Mouse (Mus musculus) liver, embryonic 12.5 days (tissue): ENCODE data around the gene Mettl11b. TPM values are rescaled to one million over a fixed set of nuclear protein-coding genes. Genes with fewer than 3 reads are reported as not detected.

ENCODE experiments used
- ATAC-seq: fragments of 200-750 bp; cut with Nextera tagmentation; 2 replicates; pipeline ENCODE4 v1.8.0; 2017; ENCODE audit warnings: moderate number of reproducible peaks, mild to moderate bottlenecking, moderate library complexity
- H3K27ac ChIP-seq: fragments of 300-500 bp; sonication (generic); 2 replicates; pipeline ENCODE4 v1.5.1; 2016; ENCODE audit warnings: mild to moderate bottlenecking
- H3K27me3 ChIP-seq: fragments of 300-500 bp; sonication (generic); replicated peaks from 2 replicates; pipeline ENCODE4 v1.6.1; 2016; ENCODE audit warnings: mild to moderate bottlenecking, moderate library complexity
- H3K36me3 ChIP-seq: fragments of 300-500 bp; sonication (generic); 2 replicates; pipeline ENCODE4 v1.6.1; 2016; ENCODE audit warnings: mild to moderate bottlenecking, moderate library complexity
- H3K4me1 ChIP-seq: fragments of 300-500 bp; sonication (generic); 2 replicates; pipeline ENCODE4 v1.6.1; 2016
- H3K4me2 ChIP-seq: fragments of 300-500 bp; sonication (generic); 2 replicates; pipeline ENCODE4 v1.6.1; 2016; ENCODE audit warnings: mild to moderate bottlenecking, moderate library complexity
- H3K4me3 ChIP-seq: fragments of 300-500 bp; sonication (generic); 2 replicates; pipeline ENCODE4 v1.5.1; 2016; ENCODE audit warnings: mild to moderate bottlenecking, moderate library complexity
- H3K9ac ChIP-seq: fragments of 300-500 bp; sonication (generic); 2 replicates; pipeline ENCODE4 v1.6.1; 2016; ENCODE audit warnings: mild to moderate bottlenecking, moderate library complexity
- H3K9me3 ChIP-seq: fragments of 300-500 bp; sonication (generic); replicated peaks from 2 replicates; pipeline ENCODE4 v1.6.1; 2016; ENCODE audit warnings: mild to moderate bottlenecking, moderate library complexity
- WGBS: fragments of 180-500 bp; shearing (Covaris S2); methylation state at CpG from one replicate; pipeline ENCODE4 v1.1.7; 2016; ENCODE audit not compliant: insufficient replicate concordance; 5-methylcytosine and 5-hydroxymethylcytosine counted together
- polyA plus RNA-seq: library from polyadenylated mRNA; unstranded; fragments of >200 nt; fragmentation: Nextera tagmentation; extraction: Ambion mirVana; gene quantifications from 2 replicates; pipeline ENCODE4 v1.2.1, GENCODE M21; 2016

Gene Mettl11b
- polyA plus RNA-seq, 1 experiment from 2014 or later: not detected

- H3K4me2 ChIP-seq: no peak overlapping the region
- no peaks in the 10 kb centered on the region for H3K36me3 ChIP-seq
- H3K27ac ChIP-seq: no peak overlapping the region
These were observed 42.0 kb downstream of the Mettl11b start for GRCm38 (mm10) chr1:163682935-163683430.

DNA sequence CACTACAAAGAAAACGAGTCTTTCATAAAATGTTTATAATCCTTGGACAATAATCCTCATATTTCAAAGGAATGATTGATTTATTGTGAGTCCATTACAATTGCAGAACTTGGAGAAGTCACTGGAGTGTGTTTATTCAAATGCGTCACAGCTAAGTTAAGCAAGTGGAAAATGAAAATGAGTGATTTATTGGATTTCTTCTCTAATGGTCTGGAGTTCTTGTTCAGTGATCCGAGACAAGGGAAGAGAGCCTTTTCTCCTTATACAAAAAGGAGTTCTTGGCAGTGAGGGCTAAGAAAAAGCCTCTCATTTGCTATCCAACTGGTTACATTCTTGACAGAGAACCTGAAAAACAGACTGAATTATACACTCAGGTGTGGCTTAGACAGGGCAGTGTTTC, 42.9 kb downstream of the Mettl11b start:
- Histone ChIP-seq H3K4me2 (no peak overlapping the region), H3K4me3 (no peak overlapping the region), H3K4me1 (no peaks in the 10 kb centered on the region), H3K36me3 (no peaks in the 10 kb centered on the region), H3K9me3 (no peaks in the 10 kb centered on the region), H3K27ac (no peak overlapping the region), H3K27me3 (no peaks in the 10 kb centered on the region), H3K9ac (no peak overlapping the region)
- ATAC-seq: no peak
- WGBS: 58% methylated on average over 3 of the region's 3 CpGs

More at GRCm38 (mm10) chr1:163682935-163683430, 42.0 kb downstream of the Mettl11b start:
- no peaks in the 10 kb centered on the region for H3K9me3 ChIP-seq
- no peak overlapping the region for H3K4me3 ChIP-seq
- H3K27me3 ChIP-seq: no peaks in the 10 kb centered on the region
- no peaks in the 10 kb centered on the region for H3K4me1 ChIP-seq
- no peak for ATAC-seq
- 65% methylated on average over 2 of the region's 2 CpGs for WGBS
- H3K9ac ChIP-seq: no peak overlapping the region

DNA sequence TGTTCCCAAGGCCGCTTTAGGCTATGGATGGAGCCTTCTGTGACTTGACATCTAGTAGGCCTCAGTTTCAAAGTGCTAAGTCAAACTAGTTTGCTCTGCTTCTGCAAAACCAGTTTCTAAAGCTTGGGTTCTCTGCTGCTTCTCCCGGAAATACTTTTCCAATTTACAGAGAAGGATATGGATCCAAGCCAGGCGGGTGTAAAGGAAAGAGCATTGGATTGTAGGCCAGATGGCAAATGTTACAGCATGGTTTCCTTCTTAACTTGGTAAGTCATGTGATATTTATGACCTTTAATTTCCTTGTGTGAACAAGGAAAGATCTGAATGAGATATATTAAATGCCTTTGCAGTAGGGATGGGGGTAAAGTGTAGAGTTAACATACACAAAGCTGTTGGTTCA, 52.2 kb downstream of the Mettl11b start:
- no peaks in the 10 kb centered on the region for H3K36me3 ChIP-seq
- H3K4me2 ChIP-seq: no peak overlapping the region
- H3K27me3 ChIP-seq: no peaks in the 10 kb centered on the region
- H3K9ac ChIP-seq: no peak overlapping the region
- WGBS: 69% methylated on average over 3 of the region's 3 CpGs
- no peaks in the 10 kb centered on the region for H3K4me1 ChIP-seq
- no peak overlapping the region for H3K4me3 ChIP-seq
- H3K27ac ChIP-seq: no peak overlapping the region
- no peak for ATAC-seq
- no peaks in the 10 kb centered on the region for H3K9me3 ChIP-seq

DNA sequence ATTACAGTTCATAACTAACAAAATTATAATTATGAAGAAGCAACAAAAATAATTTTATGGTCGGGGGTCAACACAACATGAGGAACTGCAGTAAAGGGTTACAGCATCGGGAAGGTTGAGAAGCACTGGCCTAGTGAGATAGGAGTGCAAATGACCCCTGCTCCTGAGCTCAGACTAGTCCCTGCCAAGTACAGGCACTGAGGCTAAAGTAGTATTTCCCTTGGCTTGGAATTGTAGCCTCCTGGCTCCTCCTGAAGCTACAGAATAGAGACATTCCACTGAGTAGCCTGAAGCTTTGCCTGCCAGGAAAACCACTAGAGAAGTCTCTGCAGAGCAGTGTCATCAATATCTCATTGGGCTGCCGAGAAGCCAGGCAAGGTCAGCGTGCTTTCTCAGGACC, 53.7 kb downstream of the Mettl11b start:
- H3K36me3 ChIP-seq: no peaks in the 10 kb centered on the region
- 59% methylated on average over 4 of the region's 4 CpGs for WGBS
- H3K27ac ChIP-seq: no peak overlapping the region
- no peaks in the 10 kb centered on the region for H3K27me3 ChIP-seq
- no peaks in the 10 kb centered on the region for H3K4me1 ChIP-seq
- no peak overlapping the region for H3K4me2 ChIP-seq
- ATAC-seq: no peak
- H3K9me3 ChIP-seq: no peaks in the 10 kb centered on the region
- H3K9ac ChIP-seq: no peak overlapping the region
- H3K4me3 ChIP-seq: no peak overlapping the region

GRCm38 (mm10) chr1:163670702-163671101, 54.3 kb downstream of the Mettl11b start:
- Histone ChIP-seq H3K4me2 (no peak overlapping the region), H3K9ac (no peak overlapping the region), H3K36me3 (no peaks in the 10 kb centered on the region), H3K9me3 (no peaks in the 10 kb centered on the region), H3K4me3 (no peak overlapping the region), H3K27me3 (no peaks in the 10 kb centered on the region), H3K27ac (no peak overlapping the region), H3K4me1 (no peaks in the 10 kb centered on the region)
- ATAC-seq: no peak
- 28% methylated on average over 4 of the region's 4 CpGs for WGBS

DNA sequence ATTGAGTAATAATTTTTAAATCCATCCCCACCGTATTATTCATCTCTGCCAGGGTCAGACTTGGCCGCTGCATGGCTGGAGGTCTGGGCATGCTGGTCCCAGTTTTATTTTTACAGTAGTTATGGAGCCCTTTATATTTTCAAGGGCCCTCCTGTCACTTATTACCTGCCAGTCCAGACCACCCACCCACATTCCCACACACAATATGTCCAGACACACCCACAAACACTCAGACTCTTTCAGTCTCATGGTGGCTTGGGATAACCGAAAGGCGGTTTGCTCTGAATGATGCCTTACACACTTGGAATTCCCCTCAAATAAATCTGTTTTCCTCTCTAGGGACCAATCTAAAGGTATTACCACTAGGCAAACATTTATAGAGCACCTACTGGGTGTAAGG, 55.1 kb downstream of the Mettl11b start:
- Histone ChIP-seq H3K4me2 (no peak overlapping the region), H3K27ac (no peak overlapping the region), H3K9me3 (no peaks in the 10 kb centered on the region), H3K9ac (no peak overlapping the region), H3K27me3 (no peaks in the 10 kb centered on the region), H3K36me3 (no peaks in the 10 kb centered on the region), H3K4me3 (no peak overlapping the region), H3K4me1 (no peaks in the 10 kb centered on the region)
- ATAC-seq: no peak
- WGBS: 79% methylated on average over 4 of the region's 4 CpGs

- Histone ChIP-seq H3K4me1 (no peaks in the 10 kb centered on the region), H3K4me3 (no peak overlapping the region), H3K27ac (no peak overlapping the region), H3K4me2 (no peak overlapping the region), H3K36me3 (no peaks in the 10 kb centered on the region), H3K27me3 (no peaks in the 10 kb centered on the region), H3K9me3 (no peaks in the 10 kb centered on the region), H3K9ac (no peak overlapping the region)
- 50% methylated on average over 1 of the region's 1 CpGs for WGBS
- ATAC-seq: no peak
These were observed 62.6 kb downstream of the Mettl11b start for GRCm38 (mm10) chr1:163662416-163662815.

- ATAC-seq: no peak
- Histone ChIP-seq H3K27ac (no peak overlapping the region), H3K4me1 (no peaks in the 10 kb centered on the region), H3K36me3 (no peaks in the 10 kb centered on the region), H3K4me3 (no peak overlapping the region), H3K9ac (no peak overlapping the region), H3K27me3 (no peaks in the 10 kb centered on the region), H3K4me2 (no peak overlapping the region), H3K9me3 (no peaks in the 10 kb centered on the region)
These were observed 66.5 kb downstream of the Mettl11b start for GRCm38 (mm10) chr1:163658535-163658928.

DNA sequence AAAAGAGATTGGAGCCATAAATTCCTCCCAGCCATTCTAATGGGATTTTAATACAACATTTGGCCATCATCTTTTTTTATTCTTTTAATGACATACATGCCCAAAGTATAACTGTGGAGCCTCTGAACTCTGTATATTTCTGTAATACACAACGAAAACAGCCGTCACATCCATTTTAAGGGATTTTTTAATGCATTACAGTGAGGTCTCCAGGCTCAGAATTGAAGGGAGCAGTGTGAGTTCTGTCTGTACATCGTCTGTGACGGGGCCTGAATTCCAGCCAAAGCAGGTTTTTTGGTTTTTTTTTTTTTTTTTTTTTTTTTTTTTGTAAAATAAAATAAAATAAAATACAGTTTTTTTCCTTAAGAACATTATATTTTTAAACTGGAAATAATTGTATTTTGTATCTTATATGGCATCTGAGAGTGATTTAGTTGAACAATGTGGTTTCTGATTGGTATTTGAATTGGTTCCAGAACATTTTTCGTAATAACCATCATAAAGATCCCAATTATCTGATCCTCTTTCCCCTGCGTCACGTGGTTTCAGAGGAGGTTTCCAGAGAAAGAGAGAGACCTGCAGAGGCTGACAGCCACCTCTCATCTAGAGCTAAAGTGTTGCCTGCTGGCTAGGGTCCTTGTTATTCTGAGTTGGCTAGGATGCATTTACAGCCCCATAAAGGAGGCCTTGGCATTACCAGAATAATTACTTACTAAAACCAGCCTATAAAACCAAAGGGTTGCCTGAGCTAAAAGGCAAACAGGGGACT, 67.1 kb downstream of the Mettl11b start:
- ATAC-seq: no peak
- H3K4me3 ChIP-seq: no peak overlapping the region
- H3K27ac ChIP-seq: no peak overlapping the region
- no peaks in the 10 kb centered on the region for H3K36me3 ChIP-seq
- no peaks in the 10 kb centered on the region for H3K9me3 ChIP-seq
- H3K4me2 ChIP-seq: no peak overlapping the region
- H3K9ac ChIP-seq: no peak overlapping the region
- no peaks in the 10 kb centered on the region for H3K27me3 ChIP-seq
- 67% methylated on average over 7 of the region's 7 CpGs for WGBS
- no peaks in the 10 kb centered on the region for H3K4me1 ChIP-seq

GRCm38 (mm10) chr1:163657056-163657455, 68.0 kb downstream of the Mettl11b start:
- Histone ChIP-seq H3K36me3 (no peaks in the 10 kb centered on the region), H3K27me3 (no peaks in the 10 kb centered on the region), H3K4me3 (no peak overlapping the region), H3K27ac (no peak overlapping the region), H3K9ac (no peak overlapping the region), H3K4me1 (no peaks in the 10 kb centered on the region), H3K9me3 (no peaks in the 10 kb centered on the region), H3K4me2 (no peak overlapping the region)
- 63% methylated on average over 2 of the region's 2 CpGs for WGBS
- ATAC-seq: no peak

GRCm38 (mm10) chr1:163656432-163656831, 68.6 kb downstream of the Mettl11b start:
- Histone ChIP-seq H3K36me3 (no peaks in the 10 kb centered on the region), H3K4me1 (no peaks in the 10 kb centered on the region), H3K9me3 (no peaks in the 10 kb centered on the region), H3K4me3 (no peak overlapping the region), H3K9ac (no peak overlapping the region), H3K27me3 (no peaks in the 10 kb centered on the region), H3K27ac (no peak overlapping the region), H3K4me2 (no peak overlapping the region)
- 84% methylated on average over 5 of the region's 5 CpGs for WGBS
- ATAC-seq: no peak
